Mouse (Mus musculus): Measurements from ENCODE around the gene Notch2. TPM values are rescaled to one million over a fixed set of nuclear protein-coding genes. Genes with fewer than 3 reads are reported as not detected.

Notch2 gene
- total and polyA plus RNA-seq, 3 experiments, result 3.3 to 11.3 (median 11.1) TPM

- dilution Hi-C loops (cut with MboI; ENCODE audit: extremely low pct_ligation_motif_present, extremely low pct_unique_long_range_greater_than_20kb, low sequenced_read_pairs) (no loop called here), in situ Hi-C loops (cut with MboI; ENCODE audit: low pct_ligation_motif_present, low pct_unique_long_range_greater_than_20kb, low sequenced_read_pairs) (no loop called here)
- Histone ChIP-seq H3K27ac (ENCODE audit: insufficient read depth, low read depth) (no peak overlapping the region), H3K4me3 (replicated peaks in 1 of 3; ENCODE audit: low read depth in 2 of 3, low read length in 2 of 3, poor library complexity in 1 of 3) (no peak overlapping the region), H3K4me2 (ENCODE audit: insufficient read depth, low read depth, poor library complexity, severe bottlenecking) (no peak overlapping the region), H3K9me3 (replicated peaks; ENCODE audit: low read length) (peaks cover 5% of the 10 kb centered on the region), H3K79me2 (replicated peaks; ENCODE audit: control insufficient read depth, extremely low read depth, insufficient read depth, poor library complexity, severe bottlenecking) (no peaks in the 10 kb centered on the region), H3K9ac (ENCODE audit: insufficient read depth, low read depth) (no peak overlapping the region), H3K27me3 (replicated peaks) (peaks cover 4% of the 10 kb centered on the region), H3K36me3 (replicated peaks in 1 of 2; ENCODE audit: control insufficient read depth in 1 of 2, insufficient read depth in 1 of 2, low read length in 1 of 2) (no peaks in the 10 kb centered on the region), H3K4me1 (ENCODE audit: control insufficient read depth in 1 of 2, insufficient read depth in 2 of 2) (peaks cover 8 to 43% of the 10 kb centered on the region in 2 experiments)
- TF ChIP-seq TBP (conservative IDR thresholded peaks at IDR 0.05; ENCODE audit: low read depth, low read length), result no peak
- TF ChIP-seq BHLHE40 (IDR thresholded peaks at IDR 0.05; ENCODE audit: low read depth, low read length), result no peak
- TF ChIP-seq IRF4 (IDR thresholded peaks at IDR 0.05; ENCODE audit: low read depth, low read length), result no peak
- TF ChIP-seq RAD21 (IDR thresholded peaks at IDR 0.05; ENCODE audit: low read depth, low read length), result no peak
- no peak for TF ChIP-seq ZKSCAN1 (IDR thresholded peaks at IDR 0.05; ENCODE audit: borderline replicate concordance, low read depth, low read length)
- no peak for TF ChIP-seq E2F4 (IDR thresholded peaks at IDR 0.05; ENCODE audit: insufficient replicate concordance, low read depth, low read length)
- no peak for TF ChIP-seq SIN3A (IDR thresholded peaks at IDR 0.05; ENCODE audit: low read length)
- TF ChIP-seq MYC (IDR thresholded peaks at IDR 0.05; ENCODE audit: low read depth, low read length), result no peak
- no peak for TF ChIP-seq ZNF384 (IDR thresholded peaks at IDR 0.05; ENCODE audit: low read depth, low read length)
- no peak for TF ChIP-seq EP300 (IDR thresholded peaks at IDR 0.05; ENCODE audit: low read length)
- no peak for TF ChIP-seq ZMIZ1 (IDR thresholded peaks at IDR 0.05; ENCODE audit: low read depth, low read length)
- TF ChIP-seq POLR2A (IDR thresholded peaks at IDR 0.05; ENCODE audit: low read depth, low read length), result no peak
- no peak for TF ChIP-seq MAFK (IDR thresholded peaks at IDR 0.05; ENCODE audit: insufficient replicate concordance, low read length)
- TF ChIP-seq JUN (IDR thresholded peaks at IDR 0.05; ENCODE audit: insufficient read depth, low read depth, low read length), result no peak
- TF ChIP-seq TCF12 (IDR thresholded peaks at IDR 0.05; ENCODE audit: low read depth, low read length), result no peak
- TF ChIP-seq UBTF (IDR thresholded peaks at IDR 0.05; ENCODE audit: low read depth, low read length), result no peak
- DNase-seq (ENCODE audit: extremely low read depth), result no peak
Observed at GRCm38 (mm10) chr3:97974197-97974770, 39.0 kb upstream of the Notch2 start.

DNA sequence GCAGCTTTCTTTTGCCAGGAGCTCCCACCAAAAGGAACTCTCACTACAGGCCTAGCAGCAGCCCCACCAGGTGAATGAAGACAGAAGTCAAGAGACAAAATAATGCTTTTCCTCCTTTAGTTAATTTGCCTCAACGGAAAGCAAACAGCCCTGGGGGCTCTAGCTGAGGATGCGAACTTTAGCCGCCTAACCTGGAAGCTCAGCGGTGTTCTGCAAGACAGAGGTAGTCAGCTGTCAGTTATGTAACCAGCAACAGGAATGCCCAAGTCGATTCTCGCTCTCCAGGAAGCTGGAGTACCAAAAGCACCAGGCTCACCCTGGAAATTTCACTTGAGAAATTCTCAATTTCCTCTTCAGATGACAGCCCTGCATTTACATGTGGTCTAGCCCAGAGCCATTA lies 36.6 kb upstream of the Notch2 start:
- in situ Hi-C loops (cut with MboI; ENCODE audit: low pct_ligation_motif_present, low pct_unique_long_range_greater_than_20kb, low sequenced_read_pairs), result no loop called here
- peaks cover 5% of the 10 kb centered on the region for H3K9me3 ChIP-seq (replicated peaks; ENCODE audit: low read length)
- no peaks in the 10 kb centered on the region for H3K36me3 ChIP-seq (replicated peaks in 1 of 2; ENCODE audit: control insufficient read depth in 1 of 2, insufficient read depth in 1 of 2, low read length in 1 of 2)
- no peak overlapping the region for H3K27ac ChIP-seq (ENCODE audit: insufficient read depth, low read depth)
- H3K4me2 ChIP-seq (ENCODE audit: insufficient read depth, low read depth, poor library complexity, severe bottlenecking), result no peak overlapping the region
- no peaks in the 10 kb centered on the region for H3K79me2 ChIP-seq (replicated peaks; ENCODE audit: control insufficient read depth, extremely low read depth, insufficient read depth, poor library complexity, severe bottlenecking)
- TF ChIP-seq CTCF (conservative IDR thresholded peaks at IDR 0.05 in 1 of 2, IDR thresholded peaks at IDR 0.05 in 1 of 2; ENCODE audit: low read depth in 2 of 2, low read length in 2 of 2), result no peak
- TF ChIP-seq ETS1 (conservative IDR thresholded peaks at IDR 0.05; ENCODE audit: low read depth, low read length), result no peak
- no peak for TF ChIP-seq ZNF384 (IDR thresholded peaks at IDR 0.05; ENCODE audit: low read depth, low read length)
- TF ChIP-seq USF1 (IDR thresholded peaks at IDR 0.05; ENCODE audit: low read depth, low read length), result no peak
- TF ChIP-seq ZMIZ1 (IDR thresholded peaks at IDR 0.05; ENCODE audit: low read depth, low read length), result no peak
- TF ChIP-seq ELF1 (IDR thresholded peaks at IDR 0.05; ENCODE audit: low read depth, low read length), result no peak
- no peak for TF ChIP-seq HCFC1 (IDR thresholded peaks at IDR 0.05; ENCODE audit: low read depth, low read length)
- no peak for TF ChIP-seq MEF2A (IDR thresholded peaks at IDR 0.05; ENCODE audit: borderline replicate concordance, low read depth, low read length)
- TF ChIP-seq JUN (IDR thresholded peaks at IDR 0.05; ENCODE audit: insufficient read depth, low read depth, low read length), result no peak
- no peak for TF ChIP-seq IRF4 (IDR thresholded peaks at IDR 0.05; ENCODE audit: low read depth, low read length)
- no peak for TF ChIP-seq EP300 (IDR thresholded peaks at IDR 0.05; ENCODE audit: low read length)
- no peak for TF ChIP-seq NELFE (IDR thresholded peaks at IDR 0.05; ENCODE audit: low read depth, low read length)
- no peak for TF ChIP-seq POLR2AphosphoS2 (IDR thresholded peaks at IDR 0.05; ENCODE audit: low read depth, low read length)
- TF ChIP-seq ZKSCAN1 (IDR thresholded peaks at IDR 0.05; ENCODE audit: borderline replicate concordance, low read depth, low read length), result no peak
- TF ChIP-seq PAX5 (IDR thresholded peaks at IDR 0.05; ENCODE audit: low read length), result no peak
- peaks cover 4 to 40% of the 10 kb centered on the region in 2 experiments; a peak in 3 of 4 replicates for H3K4me1 ChIP-seq (ENCODE audit: control insufficient read depth in 1 of 2, insufficient read depth in 2 of 2)
- DNase-seq (ENCODE audit: extremely low read depth), result no peak
- dilution Hi-C loops (cut with MboI; ENCODE audit: extremely low pct_ligation_motif_present, extremely low pct_unique_long_range_greater_than_20kb, low sequenced_read_pairs), result no loop called here
- no peak overlapping the region for H3K9ac ChIP-seq (ENCODE audit: insufficient read depth, low read depth)
- H3K4me3 ChIP-seq (replicated peaks in 1 of 3; ENCODE audit: low read depth in 2 of 3, low read length in 2 of 3, poor library complexity in 1 of 3), result no peak overlapping the region
- H3K27me3 ChIP-seq (replicated peaks), result no peaks in the 10 kb centered on the region

Measured in CH12.LX (cell line).